Comparison of ENCODE assay signal across 7 mouse cellular contexts in the genomic region with DNA sequence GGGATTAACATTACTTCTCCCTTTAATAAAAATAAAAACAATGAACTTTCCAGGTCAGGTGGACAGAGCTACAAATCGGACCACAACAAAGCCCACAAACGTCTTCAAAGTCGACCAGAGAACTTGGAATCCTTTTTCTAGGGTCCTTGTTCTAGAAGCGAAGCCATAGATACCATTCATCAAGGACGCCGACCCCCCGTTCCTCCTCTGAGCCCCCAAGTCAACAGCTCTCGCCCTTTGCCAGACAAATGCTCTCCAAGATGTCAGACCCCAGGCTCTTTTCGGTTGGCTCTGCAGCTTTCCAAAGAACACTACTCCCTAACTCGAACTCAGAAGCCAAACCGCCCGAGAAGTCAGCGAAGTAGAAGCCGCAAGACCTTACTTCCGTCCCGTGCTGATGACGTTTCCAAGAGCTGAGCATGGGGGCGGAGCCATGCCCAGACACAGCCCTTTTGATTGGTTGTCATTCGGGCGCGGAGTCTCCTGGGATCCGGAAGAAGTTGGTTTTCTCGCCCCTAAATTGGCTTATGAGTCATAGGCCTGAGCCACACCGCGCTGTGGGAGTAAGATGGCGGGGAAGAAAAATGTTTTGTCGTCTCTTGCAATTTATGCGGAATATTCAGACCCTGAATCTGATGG. TPM values are rescaled to one million over a fixed set of nuclear protein-coding genes. Genes with fewer than 3 reads are reported as not detected.
DNase-seq lines count a peak whose midpoint lies in the region; ATAC-seq lines count a peak whose summit lies in the region.

A gene (plus strand): TSS at position 175 of the 639 bp plus-strand sequence.
A gene (minus strand): TSS at position 370 of the 639 bp plus-strand sequence.

- peaks cover 13% of the 10 kb centered on the region; the same call in 1 of the 2 replicates for H3K36me3 ChIP-seq in intestine, embryonic 15.5 days
- H3K36me3 ChIP-seq in midbrain, embryonic 10.5 days = peaks cover 46% of the 10 kb centered on the region

- intact Hi-C loops in gastrocnemius, postnatal 36 days (cut with DNase I) = no loop called here
- intact Hi-C loops in left cerebral cortex, postnatal 25 days (cut with DNase I) = loop anchor here (10.0 kb wide), 2 partner anchors 172 to 532 kb away; a partner anchor contains a TSS

- H3K4me2 ChIP-seq in intestine, embryonic 15.5 days (replicated peaks) = peak within 1 kb of the TSS; percentile 74

- H3K4me1 ChIP-seq in intestine, embryonic 15.5 days (replicated peaks) = peaks cover 18% of the 10 kb centered on the region
- peaks cover 30% of the 10 kb centered on the region for H3K4me1 ChIP-seq in midbrain, embryonic 10.5 days

- under 1% methylated on average over 28 of the region's 28 CpGs for WGBS in intestine, embryonic 15.5 days
- under 1% methylated on average over 28 of the region's 28 CpGs for WGBS in midbrain, embryonic 10.5 days

- peak within 1 kb of the TSS; percentile 68 for H3K4me3 ChIP-seq in intestine, embryonic 15.5 days (replicated peaks)
- H3K4me3 ChIP-seq in midbrain, embryonic 10.5 days = peak within 1 kb of the TSS; percentile 97

- H3K9me3 ChIP-seq in intestine, embryonic 15.5 days = no peaks in the 10 kb centered on the region
- H3K9me3 ChIP-seq in midbrain, embryonic 10.5 days (replicated peaks) = no peaks in the 10 kb centered on the region

- no peak within 1 kb of the TSS for H3K27ac ChIP-seq in intestine, embryonic 15.5 days
- H3K27ac ChIP-seq in midbrain, embryonic 10.5 days (replicated peaks) = peak within 1 kb of the TSS; percentile 84

- no peaks in the 10 kb centered on the region for H3K27me3 ChIP-seq in intestine, embryonic 15.5 days (replicated peaks)
- H3K27me3 ChIP-seq in midbrain, embryonic 10.5 days (ENCODE audit: low read depth, poor library complexity, severe bottlenecking) = no peaks in the 10 kb centered on the region

- DNase-seq in adrenal gland, adult 2 months = peak; percentile 97
- DNase-seq in embryo, embryonic 11.5 days (ENCODE audit: low read depth, low spot score) = peak; percentile 98
- peak; percentile 92 to 95 for DNase-seq in gastrocnemius, postnatal 36 days
- peak; percentile 98 to 99 for DNase-seq in left cerebral cortex, postnatal 25 days (ENCODE audit: low spot score in 2 of 2)
- DNase-seq in midbrain, embryonic 10.5 days (ENCODE audit: low spot score) = peak; percentile 98
- DNase-seq in right cerebral cortex, postnatal 4 days = peak; percentile 96

- peak within 1 kb of the TSS; percentile 70 for H3K9ac ChIP-seq in intestine, embryonic 15.5 days

- ATAC-seq in intestine, embryonic 15.5 days = peak; percentile 100

RNA-seq across cellular contexts. Expression of the first gene that starts in this region (rescaled TPM):
- 10 to 100 TPM; 31.8 to 44.5 TPM for total RNA-seq in adrenal gland, adult 2 months (2021)
- 31.4 and 33.8 TPM in 2 replicates for polyA plus RNA-seq in adrenal gland, adult 2 months (2012; rRNA removed)
- 10 to 100 TPM; 11.5 to 11.6 TPM for total RNA-seq in gastrocnemius, postnatal 36 days (2021)
- polyA plus RNA-seq in intestine, embryonic 15.5 days (2015; fragmentation: Nextera tagmentation; extraction: Ambion mirVana) = 31.6 and 38.2 TPM in 2 replicates
- 10 to 100 TPM; 40.4 to 45.5 TPM for total RNA-seq in left cerebral cortex, postnatal 25 days (2021)
- 51.9 and 52.1 TPM in 2 replicates for polyA plus RNA-seq in midbrain, embryonic 10.5 days (2016; fragmentation: Nextera tagmentation; extraction: Ambion mirVana)

RNA-seq across cellular contexts. Expression of the second gene that starts in this region (rescaled TPM):
- total RNA-seq in adrenal gland, adult 2 months (2021) = 10 to 100 TPM; 20.8 to 28.3 TPM
- 22.4 and 25.4 TPM in 2 replicates for polyA plus RNA-seq in adrenal gland, adult 2 months (2012; rRNA removed)
- total RNA-seq in gastrocnemius, postnatal 36 days (2021) = 1 to 10 TPM; 4.5 to 6.9 TPM
- 16.2 and 21.0 TPM in 2 replicates for polyA plus RNA-seq in intestine, embryonic 15.5 days (2015; fragmentation: Nextera tagmentation; extraction: Ambion mirVana)
- 10 to 100 TPM; 22.3 to 26.3 TPM for total RNA-seq in left cerebral cortex, postnatal 25 days (2021)
- polyA plus RNA-seq in midbrain, embryonic 10.5 days (2016; fragmentation: Nextera tagmentation; extraction: Ambion mirVana) = 30.6 and 31.8 TPM in 2 replicates
